Mouse (Mus musculus): ENCODE measurements around the gene Myo5a.

- TF ChIP-seq POLR2A (IDR thresholded peaks at IDR 0.05; ENCODE audit: borderline replicate concordance, extremely low read depth, low read depth, low read length) (no peak), CTCF (IDR thresholded peaks at IDR 0.05; ENCODE audit: insufficient read depth, low read length) (peak; percentile 37; the same call in 1 of the 2 replicates)
Observed at GRCm38 (mm10) chr9:75197297-75197696, 126.5 kb downstream of the Myo5a start.
